Mouse (Mus musculus): ENCODE data around the gene Atox1. TPM values are rescaled to one million over a fixed set of nuclear protein-coding genes. Genes with fewer than 3 reads are reported as not detected.
"Not testable (repeated sequence)": the region's sequence is repeated elsewhere in the genome, so short reads cannot be mapped to it uniquely, and the experiment has no call there.

Gene Atox1
- polyA plus RNA-seq, 1 experiment from 2014 or later: 201 TPM

- Histone ChIP-seq H3K27me3 (no peaks in the 10 kb centered on the region), H3K36me3 (replicated peaks) (no peaks in the 10 kb centered on the region), H3K4me3 (replicated peaks) (no peak overlapping the region), H3K27ac (replicated peaks) (no peak overlapping the region), H3K9ac (no peak overlapping the region), H3K4me2 (no peak overlapping the region), H3K4me1 (replicated peaks) (peaks cover 18% of the 10 kb centered on the region; the same call in 1 of the 2 replicates), H3K9me3 (replicated peaks) (no peaks in the 10 kb centered on the region)
- WGBS (ENCODE audit: insufficient replicate concordance): 61% methylated on average over 8 of the region's 8 CpGs
- no peak for ATAC-seq (ENCODE audit: insufficient read depth)
Observed at GRCm38 (mm10) chr11:55424746-55425360, 36.2 kb downstream of the Atox1 start.

GRCm38 (mm10) chr11:55423756-55424155, 37.3 kb downstream of the Atox1 start:
- Histone ChIP-seq H3K27me3 (peaks cover 8% of the 10 kb centered on the region), H3K4me1 (replicated peaks) (peaks cover 16% of the 10 kb centered on the region; the same call in 1 of the 2 replicates), H3K4me3 (replicated peaks) (no peak overlapping the region), H3K9ac (no peak overlapping the region), H3K4me2 (no peak overlapping the region), H3K36me3 (replicated peaks) (no peaks in the 10 kb centered on the region), H3K27ac (replicated peaks) (no peak overlapping the region), H3K9me3 (replicated peaks) (no peaks in the 10 kb centered on the region)
- no peak for ATAC-seq (ENCODE audit: insufficient read depth)
- 45% methylated on average over 4 of the region's 4 CpGs for WGBS (ENCODE audit: insufficient replicate concordance)

GRCm38 (mm10) chr11:55422978-55423377, 38.1 kb downstream of the Atox1 start, which contains the start of gene Sparc:
Gene Sparc (minus strand): TSS chr11:55423183.
- 65% methylated on average over 1 of the region's 1 CpGs for WGBS (ENCODE audit: insufficient replicate concordance)
- no peak for ATAC-seq (ENCODE audit: insufficient read depth)
- no peak within 1 kb of the TSS for H3K27ac ChIP-seq (replicated peaks)
- no peak within 1 kb of the TSS for H3K4me2 ChIP-seq
- H3K36me3 ChIP-seq (replicated peaks): no peaks in the 10 kb centered on the region
- H3K4me1 ChIP-seq (replicated peaks): peaks cover 10% of the 10 kb centered on the region; the same call in 1 of the 2 replicates
- H3K27me3 ChIP-seq: peaks cover 16% of the 10 kb centered on the region
- no peak within 1 kb of the TSS for H3K4me3 ChIP-seq (replicated peaks)
- no peak within 1 kb of the TSS for H3K9ac ChIP-seq
- no peaks in the 10 kb centered on the region for H3K9me3 ChIP-seq (replicated peaks)

- no peak overlapping the region for H3K4me2 ChIP-seq
- H3K9me3 ChIP-seq (replicated peaks): no peaks in the 10 kb centered on the region
- H3K27ac ChIP-seq (replicated peaks): 0 out of 2 replicates have a peak overlapping the region, but pooled peaks have one; percentile 19
- peaks cover 20% of the 10 kb centered on the region for H3K27me3 ChIP-seq
- H3K4me3 ChIP-seq (replicated peaks): peak overlapping the region; percentile 39
- peaks cover 10% of the 10 kb centered on the region; the same call in 1 of the 2 replicates for H3K4me1 ChIP-seq (replicated peaks)
- peak; percentile 49; the same call in 1 of the 2 replicates for ATAC-seq (ENCODE audit: insufficient read depth)
- 26% methylated on average over 9 of the region's 9 CpGs for WGBS (ENCODE audit: insufficient replicate concordance)
- no peaks in the 10 kb centered on the region for H3K36me3 ChIP-seq (replicated peaks)
- no peak overlapping the region for H3K9ac ChIP-seq
Observed at GRCm38 (mm10) chr11:55419678-55420307, 41.2 kb downstream of the Atox1 start.

- H3K27me3 ChIP-seq: peaks cover 20% of the 10 kb centered on the region
- H3K4me2 ChIP-seq: no peak overlapping the region
- peaks cover 14% of the 10 kb centered on the region; the same call in 1 of the 2 replicates for H3K4me1 ChIP-seq (replicated peaks)
- H3K9ac ChIP-seq: no peak overlapping the region
- 0 out of 2 replicates have a peak overlapping the region, but pooled peaks have one; percentile 19 for H3K27ac ChIP-seq (replicated peaks)
- WGBS (ENCODE audit: insufficient replicate concordance): 27% methylated on average over 4 of the region's 4 CpGs
- no peaks in the 10 kb centered on the region for H3K9me3 ChIP-seq (replicated peaks)
- H3K36me3 ChIP-seq (replicated peaks): no peaks in the 10 kb centered on the region
- ATAC-seq (ENCODE audit: insufficient read depth): no peak
- H3K4me3 ChIP-seq (replicated peaks): peak overlapping the region; percentile 39
Observed at GRCm38 (mm10) chr11:55419296-55419677, 41.8 kb downstream of the Atox1 start.

- H3K36me3 ChIP-seq (replicated peaks): no peaks in the 10 kb centered on the region
- H3K9me3 ChIP-seq (replicated peaks): no peaks in the 10 kb centered on the region
- no peak for ATAC-seq (ENCODE audit: insufficient read depth)
- H3K27ac ChIP-seq (replicated peaks): no peak overlapping the region
- WGBS (ENCODE audit: insufficient replicate concordance): 25% methylated on average over 3 of the region's 3 CpGs
- H3K4me3 ChIP-seq (replicated peaks): peak overlapping the region; percentile 39
- H3K4me2 ChIP-seq: peak overlapping the region; percentile 54; the same call in 1 of the 2 replicates
- H3K9ac ChIP-seq: no peak overlapping the region
- H3K27me3 ChIP-seq: peaks cover 20% of the 10 kb centered on the region
- H3K4me1 ChIP-seq (replicated peaks): peaks cover 16% of the 10 kb centered on the region
Observed at GRCm38 (mm10) chr11:55418704-55419061, 42.4 kb downstream of the Atox1 start.

- no peak overlapping the region; the same call in 1 of the 2 replicates for H3K27ac ChIP-seq (replicated peaks)
- ATAC-seq (ENCODE audit: insufficient read depth): no peak
- peaks cover 13% of the 10 kb centered on the region for H3K4me1 ChIP-seq (replicated peaks)
- 3% methylated on average over 23 of the region's 24 CpGs for WGBS (ENCODE audit: insufficient replicate concordance)
- no peaks in the 10 kb centered on the region for H3K36me3 ChIP-seq (replicated peaks)
- H3K9me3 ChIP-seq (replicated peaks): no peaks in the 10 kb centered on the region
- peak overlapping the region; percentile 54 for H3K4me2 ChIP-seq
- H3K9ac ChIP-seq: no peak overlapping the region
- H3K4me3 ChIP-seq (replicated peaks): peak overlapping the region; percentile 39
- peaks cover 20% of the 10 kb centered on the region for H3K27me3 ChIP-seq
Observed at GRCm38 (mm10) chr11:55417898-55418703, 42.9 kb downstream of the Atox1 start.

- H3K4me1 ChIP-seq (replicated peaks): peaks cover 13% of the 10 kb centered on the region
- H3K36me3 ChIP-seq (replicated peaks): no peaks in the 10 kb centered on the region
- no peak overlapping the region for H3K27ac ChIP-seq (replicated peaks)
- no peak overlapping the region for H3K4me3 ChIP-seq (replicated peaks)
- ATAC-seq (ENCODE audit: insufficient read depth): no peak
- H3K27me3 ChIP-seq: peaks cover 20% of the 10 kb centered on the region
- 28% methylated on average over 6 of the region's 6 CpGs for WGBS (ENCODE audit: insufficient replicate concordance)
- H3K9me3 ChIP-seq (replicated peaks): no peaks in the 10 kb centered on the region
- H3K4me2 ChIP-seq: no peak overlapping the region
- H3K9ac ChIP-seq: no peak overlapping the region
Observed at GRCm38 (mm10) chr11:55416609-55417265, 44.3 kb downstream of the Atox1 start.

- not testable (repeated sequence) for H3K9me3 ChIP-seq (replicated peaks); ATAC-seq (ENCODE audit: insufficient read depth); H3K27ac ChIP-seq (replicated peaks); H3K36me3 ChIP-seq (replicated peaks); H3K4me3 ChIP-seq (replicated peaks); H3K4me2 ChIP-seq; H3K9ac ChIP-seq
- Histone ChIP-seq H3K27me3 (peaks cover 20% of the 10 kb centered on the region), H3K4me1 (replicated peaks) (peaks cover 13% of the 10 kb centered on the region)
- 64% methylated on average over 6 of the region's 6 CpGs for WGBS (ENCODE audit: insufficient replicate concordance)
Observed at GRCm38 (mm10) chr11:55415731-55416130, 45.3 kb downstream of the Atox1 start.

- Histone ChIP-seq H3K4me1 (replicated peaks) (peaks cover 8% of the 10 kb centered on the region), H3K4me3 (replicated peaks) (no peak overlapping the region), H3K36me3 (replicated peaks) (no peaks in the 10 kb centered on the region), H3K27ac (replicated peaks) (no peak overlapping the region), H3K27me3 (peaks cover 20% of the 10 kb centered on the region), H3K4me2 (no peak overlapping the region), H3K9me3 (replicated peaks) (no peaks in the 10 kb centered on the region), H3K9ac (no peak overlapping the region)
- WGBS (ENCODE audit: insufficient replicate concordance): 23% methylated on average over 9 of the region's 9 CpGs
- ATAC-seq (ENCODE audit: insufficient read depth): no peak
Observed at GRCm38 (mm10) chr11:55415036-55415704, 45.9 kb downstream of the Atox1 start.

All from liver, embryonic 15.5 days (tissue).